Mouse (Mus musculus): ENCODE data around the gene Gm20605. TPM values are rescaled to one million over a fixed set of nuclear protein-coding genes. Genes with fewer than 3 reads are reported as not detected.

The Gm20605 gene
- 16.7 and 16.8 TPM in 2 replicates for polyA plus RNA-seq (2012; rRNA removed)
- 7.4 and 10.4 TPM in 2 replicates for polyA plus RNA-seq (2014; fragmentation: Nextera tagmentation; extraction: Ambion mirVana)

GRCm38 (mm10) chr5:137628498-137629305 is at the start of gene Gm20605, which contains the start of the genes Fbxo24 and Lrch4:
Gene Gm20605, plus strand, starts transcription at chr5:137629175.
Gene Fbxo24, minus strand, starts transcription at chr5:137629002.
Gene Lrch4, plus strand, starts transcription at chr5:137629121.
- ATAC-seq (ENCODE audit: low FRiP score, low read depth): peak; percentile 97
- peak within 1 kb of the TSS; percentile 98 for H3K4me3 ChIP-seq (replicated peaks; ENCODE audit: low read length)
- peak; percentile 100 for DNase-seq (ENCODE audit: low spot score)
- peak within 1 kb of the TSS; percentile 73 for H3K9ac ChIP-seq (ENCODE audit: low read depth, low read length, severe bottlenecking)
- WGBS: under 1% methylated on average over 45 of the region's 46 CpGs
- peaks cover 16% of the 10 kb centered on the region for H3K4me1 ChIP-seq (ENCODE audit: control insufficient read depth, insufficient read depth, low read length)
- H3K27ac ChIP-seq (replicated peaks; ENCODE audit: low read depth, low read length): peak within 1 kb of the TSS; percentile 86
- H3K36me3 ChIP-seq (ENCODE audit: control insufficient read depth, insufficient read depth, low read length): peaks cover 15% of the 10 kb centered on the region
- no peaks in the 10 kb centered on the region for H3K27me3 ChIP-seq (ENCODE audit: control insufficient read depth, insufficient read depth, low read length)
- no peaks in the 10 kb centered on the region for H3K9me3 ChIP-seq (ENCODE audit: control insufficient read depth, low read length)
- TF ChIP-seq POLR2A (IDR thresholded peaks at IDR 0.05; ENCODE audit: borderline replicate concordance, extremely low read depth, insufficient read depth, insufficient read length): peak; percentile 91; the same call in 1 of the 2 replicates
- peak within 1 kb of the TSS; percentile 77 for H3K4me2 ChIP-seq (replicated peaks; ENCODE audit: low read depth, low read length, severe bottlenecking)

DNA sequence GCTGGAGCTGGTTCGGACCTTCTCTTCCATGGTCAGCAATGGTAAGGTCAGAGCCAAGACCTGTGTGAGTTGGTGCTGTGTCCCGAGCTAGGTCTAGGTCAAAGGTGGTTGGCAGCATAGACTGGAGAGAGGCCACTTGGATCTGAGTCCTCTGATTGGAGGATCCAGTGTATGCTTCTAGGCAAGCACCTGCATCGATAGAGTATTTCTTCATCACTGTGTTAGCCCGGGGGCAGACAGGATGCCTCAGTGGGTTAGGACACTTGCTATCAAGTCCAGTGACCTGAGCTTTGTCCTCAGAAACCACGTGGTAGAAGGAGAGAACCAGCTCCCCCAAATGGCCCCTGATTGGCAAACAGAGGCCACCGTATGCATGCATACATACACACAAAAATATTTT is 48.7 kb upstream of the Gm20605 start:
- no peaks in the 10 kb centered on the region for H3K4me1 ChIP-seq (ENCODE audit: control insufficient read depth, insufficient read depth, low read length)
- H3K27ac ChIP-seq (replicated peaks; ENCODE audit: low read depth, low read length): no peak overlapping the region
- no peak overlapping the region for H3K9ac ChIP-seq (ENCODE audit: low read depth, low read length, severe bottlenecking)
- H3K36me3 ChIP-seq (ENCODE audit: control insufficient read depth, insufficient read depth, low read length): no peaks in the 10 kb centered on the region
- DNase-seq (ENCODE audit: low spot score) (no peak), ATAC-seq (ENCODE audit: low FRiP score, low read depth) (no peak)
- H3K27me3 ChIP-seq (ENCODE audit: control insufficient read depth, insufficient read depth, low read length): peaks cover 19% of the 10 kb centered on the region
- H3K4me3 ChIP-seq (replicated peaks; ENCODE audit: low read length): no peak overlapping the region
- no peak overlapping the region for H3K4me2 ChIP-seq (replicated peaks; ENCODE audit: low read depth, low read length, severe bottlenecking)
- WGBS: 71% methylated on average over 6 of the region's 6 CpGs
- TF ChIP-seq POLR2A (IDR thresholded peaks at IDR 0.05; ENCODE audit: borderline replicate concordance, extremely low read depth, insufficient read depth, insufficient read length): no peak
- H3K9me3 ChIP-seq (ENCODE audit: control insufficient read depth, low read length): no peaks in the 10 kb centered on the region

- TF ChIP-seq POLR2A (IDR thresholded peaks at IDR 0.05; ENCODE audit: borderline replicate concordance, extremely low read depth, insufficient read depth, insufficient read length): no peak
- H3K4me3 ChIP-seq (replicated peaks; ENCODE audit: low read length): 0 out of 2 replicates have a peak overlapping the region, but pooled peaks have one; percentile 35
- H3K9me3 ChIP-seq (ENCODE audit: control insufficient read depth, low read length): no peaks in the 10 kb centered on the region
- ATAC-seq (ENCODE audit: low FRiP score, low read depth) (no peak), DNase-seq (ENCODE audit: low spot score) (no peak)
- no peak overlapping the region for H3K9ac ChIP-seq (ENCODE audit: low read depth, low read length, severe bottlenecking)
- H3K4me2 ChIP-seq (replicated peaks; ENCODE audit: low read depth, low read length, severe bottlenecking): no peak overlapping the region; the same call in 1 of the 2 replicates
- H3K27me3 ChIP-seq (ENCODE audit: control insufficient read depth, insufficient read depth, low read length): peaks cover 19% of the 10 kb centered on the region
- no peaks in the 10 kb centered on the region for H3K4me1 ChIP-seq (ENCODE audit: control insufficient read depth, insufficient read depth, low read length)
- WGBS: 39% methylated on average over 8 of the region's 8 CpGs
- no peak overlapping the region for H3K27ac ChIP-seq (replicated peaks; ENCODE audit: low read depth, low read length)
- H3K36me3 ChIP-seq (ENCODE audit: control insufficient read depth, insufficient read depth, low read length): no peaks in the 10 kb centered on the region
Observed at GRCm38 (mm10) chr5:137582702-137583101, 46.3 kb upstream of the Gm20605 start.

DNA sequence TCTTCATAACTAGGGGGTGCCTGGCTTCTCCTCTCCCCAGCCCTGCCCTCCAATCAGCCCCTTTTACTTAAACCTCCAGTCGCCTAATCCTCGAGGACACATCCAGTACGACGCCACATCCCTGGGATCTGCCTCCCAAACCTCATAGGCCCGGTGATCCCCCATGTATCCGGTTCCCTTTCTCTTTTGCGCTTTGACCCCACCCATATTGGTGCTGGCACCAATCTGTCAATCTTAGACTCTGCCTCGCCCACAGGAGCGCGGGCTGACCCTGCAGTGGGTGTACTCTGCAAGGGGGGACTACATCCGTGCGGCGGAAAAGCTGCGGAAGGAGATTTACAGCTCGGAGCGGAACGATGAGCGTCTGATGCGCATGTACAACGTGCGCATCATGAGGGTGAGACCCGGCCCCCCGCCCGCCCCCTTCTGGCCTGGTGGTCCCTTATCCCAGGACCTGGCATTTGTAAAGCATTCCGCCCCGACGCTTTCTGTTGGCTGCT is 45.3 kb upstream of the Gm20605 start:
- TF ChIP-seq POLR2A (IDR thresholded peaks at IDR 0.05; ENCODE audit: borderline replicate concordance, extremely low read depth, insufficient read depth, insufficient read length): no peak
- H3K4me2 ChIP-seq (replicated peaks; ENCODE audit: low read depth, low read length, severe bottlenecking): peak overlapping the region; percentile 50
- ATAC-seq (ENCODE audit: low FRiP score, low read depth) (peak; percentile 68), DNase-seq (ENCODE audit: low spot score) (peak; percentile 65)
- no peak overlapping the region for H3K27ac ChIP-seq (replicated peaks; ENCODE audit: low read depth, low read length)
- no peaks in the 10 kb centered on the region for H3K36me3 ChIP-seq (ENCODE audit: control insufficient read depth, insufficient read depth, low read length)
- peak overlapping the region; percentile 46 for H3K9ac ChIP-seq (ENCODE audit: low read depth, low read length, severe bottlenecking)
- no peaks in the 10 kb centered on the region for H3K4me1 ChIP-seq (ENCODE audit: control insufficient read depth, insufficient read depth, low read length)
- WGBS: 18% methylated on average over 27 of the region's 27 CpGs
- no peaks in the 10 kb centered on the region for H3K9me3 ChIP-seq (ENCODE audit: control insufficient read depth, low read length)
- H3K27me3 ChIP-seq (ENCODE audit: control insufficient read depth, insufficient read depth, low read length): peaks cover 19% of the 10 kb centered on the region
- peak overlapping the region; percentile 35 for H3K4me3 ChIP-seq (replicated peaks; ENCODE audit: low read length)

DNA sequence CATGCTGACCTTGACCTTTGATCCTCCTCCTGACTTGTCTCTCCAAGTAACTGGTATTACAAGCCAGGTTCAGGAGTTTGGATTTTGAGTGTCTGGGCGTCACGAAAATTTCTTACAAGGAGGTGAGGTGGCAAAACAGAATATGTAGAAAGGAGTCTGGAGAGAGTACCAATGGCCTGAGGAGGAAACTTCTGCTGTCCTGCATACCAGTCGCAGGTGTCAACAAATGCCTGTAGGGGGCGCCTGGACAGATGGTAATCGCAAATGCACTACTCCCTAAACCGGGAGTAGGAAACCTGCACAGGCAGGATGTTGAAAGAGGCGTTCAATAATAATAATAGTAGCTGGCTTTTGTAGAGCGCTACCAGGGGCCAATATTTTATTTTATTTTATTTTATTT is 44.0 kb upstream of the Gm20605 start:
- no peak overlapping the region for H3K27ac ChIP-seq (replicated peaks; ENCODE audit: low read depth, low read length)
- 29% methylated on average over 8 of the region's 8 CpGs for whole genome bisulfite sequencing
- no peak overlapping the region for H3K4me3 ChIP-seq (replicated peaks; ENCODE audit: low read length)
- DNase-seq (ENCODE audit: low spot score) (peak; percentile 75), ATAC-seq (ENCODE audit: low FRiP score, low read depth) (no peak)
- H3K27me3 ChIP-seq (ENCODE audit: control insufficient read depth, insufficient read depth, low read length): peaks cover 19% of the 10 kb centered on the region
- no peaks in the 10 kb centered on the region for H3K9me3 ChIP-seq (ENCODE audit: control insufficient read depth, low read length)
- H3K4me2 ChIP-seq (replicated peaks; ENCODE audit: low read depth, low read length, severe bottlenecking): no peak overlapping the region
- H3K36me3 ChIP-seq (ENCODE audit: control insufficient read depth, insufficient read depth, low read length): no peaks in the 10 kb centered on the region
- no peak overlapping the region for H3K9ac ChIP-seq (ENCODE audit: low read depth, low read length, severe bottlenecking)
- no peak for TF ChIP-seq POLR2A (IDR thresholded peaks at IDR 0.05; ENCODE audit: borderline replicate concordance, extremely low read depth, insufficient read depth, insufficient read length)
- H3K4me1 ChIP-seq (ENCODE audit: control insufficient read depth, insufficient read depth, low read length): no peaks in the 10 kb centered on the region
